Mouse (Mus musculus) spleen, postnatal 0 days (tissue): ENCODE results near the gene Tas2r129. TPM values are rescaled to one million over a fixed set of nuclear protein-coding genes. Genes with fewer than 3 reads are reported as not detected.

Experiments
- polyA plus RNA-seq: library from polyadenylated mRNA; unstranded; fragments of >200 nt; fragmentation: Nextera tagmentation; extraction: Ambion mirVana; gene quantifications from 2 replicates; pipeline ENCODE4 v1.2.1, GENCODE M21; 2015

Tas2r129 gene
- polyA plus RNA-seq = not detected in 2 replicates

GRCm38 (mm10) chr6:132950802-132951201 lies at the start of gene Tas2r129:
TSS of gene Tas2r129 (plus strand) at chr6:132951102.

DNA sequence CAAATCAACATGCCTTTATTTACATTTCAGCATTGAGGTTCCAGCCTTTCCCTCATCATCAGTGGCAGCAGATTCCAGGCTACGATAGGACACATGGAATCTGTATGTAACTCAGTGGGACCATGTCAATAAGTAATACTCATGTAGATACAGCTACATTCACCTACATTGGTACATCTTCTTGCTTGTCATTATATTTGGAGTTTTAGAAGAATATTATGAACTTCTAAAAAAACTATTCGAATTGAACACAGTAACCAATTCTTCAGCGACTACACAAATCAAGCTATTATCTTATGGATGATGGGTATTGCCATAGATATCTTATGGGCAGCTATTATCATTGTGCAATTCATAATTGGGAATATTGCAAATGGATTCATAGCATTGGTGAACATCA lies 41.6 kb upstream of the Tas2r129 start, which contains the start of gene Tas2r125:
Gene Tas2r125 (plus strand): TSS at position 301 of the 400 bp plus-strand sequence.

DNA sequence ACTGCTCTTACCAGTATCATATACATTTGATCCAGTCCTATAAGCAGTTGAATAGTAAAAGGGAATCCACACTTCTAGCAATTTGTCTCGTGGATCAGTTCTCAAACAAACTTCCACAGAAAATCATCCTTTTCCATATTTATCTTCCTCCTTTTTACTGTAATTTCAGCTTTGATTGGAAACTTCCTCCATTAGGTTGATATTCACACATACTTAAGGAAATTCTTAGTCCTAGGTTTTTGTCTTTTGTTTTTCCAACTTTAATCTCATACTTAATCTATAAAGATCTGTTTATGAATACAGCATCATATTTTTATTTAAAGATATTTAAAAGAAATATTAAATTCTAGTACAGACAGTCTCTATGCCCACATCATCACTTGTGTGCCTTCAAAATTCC lies 6.9 kb downstream of the Tas2r129 start, which contains the start of gene Tas2r131:
Gene Tas2r131 (minus strand): TSS at position 101 of the 400 bp plus-strand sequence.

DNA sequence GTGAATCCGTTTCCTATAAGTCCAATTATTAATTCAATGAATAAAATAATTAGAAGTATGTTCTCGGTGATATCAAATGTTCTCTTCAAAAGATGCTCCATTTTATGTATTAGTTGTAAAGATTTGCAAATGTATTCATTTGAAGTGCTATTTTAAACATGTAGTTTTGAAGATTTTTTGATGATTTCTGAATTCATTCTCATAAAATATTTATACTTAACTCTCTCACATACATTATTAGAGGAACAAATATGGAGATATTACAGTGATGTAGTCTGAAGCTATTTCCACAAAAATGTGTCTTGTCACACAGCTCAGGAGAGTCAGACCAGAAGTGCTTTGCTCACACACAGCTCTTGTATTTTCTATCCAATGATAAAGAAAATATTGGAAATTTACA lies 30.0 kb downstream of the Tas2r129 start, which contains the start of gene Tas2r109:
Gene Tas2r109 (minus strand): TSS at position 101 of the 400 bp plus-strand sequence.

Other genes starting within 250 kb of the Tas2r129 start
- not detected in 2 replicates for gene Tas2r122, start 239.2 kb upstream of the Tas2r129 start, polyA plus RNA-seq
- gene Tas2r115, start 213.1 kb upstream of the Tas2r129 start, polyA plus RNA-seq = not detected in 2 replicates
- gene Tas2r124, start 196.4 kb upstream of the Tas2r129 start, polyA plus RNA-seq = not detected in 2 replicates
- gene Tas2r102, start 189.0 kb upstream of the Tas2r129 start, polyA plus RNA-seq = not detected in 2 replicates
- gene Tas2r136, start 172.9 kb upstream of the Tas2r129 start, polyA plus RNA-seq = not detected in 2 replicates
- not detected in 2 replicates for gene Tas2r117, start 148.3 kb upstream of the Tas2r129 start, polyA plus RNA-seq
- gene Tas2r123, start 104.0 kb upstream of the Tas2r129 start, polyA plus RNA-seq = not detected in 2 replicates
- gene Tas2r116, start 95.7 kb upstream of the Tas2r129 start, polyA plus RNA-seq = not detected in 2 replicates
- gene Tas2r110, start 83.1 kb upstream of the Tas2r129 start, polyA plus RNA-seq = not detected in 2 replicates
- not detected in 2 replicates for gene Tas2r113, start 58.1 kb upstream of the Tas2r129 start, polyA plus RNA-seq
- not detected in 2 replicates for gene Tas2r125, start 41.5 kb upstream of the Tas2r129 start, polyA plus RNA-seq
- not detected in 2 replicates for gene Tas2r131, start 6.8 kb downstream of the Tas2r129 start, polyA plus RNA-seq
- gene Tas2r109, start 29.9 kb downstream of the Tas2r129 start, polyA plus RNA-seq = not detected in 2 replicates
- not detected in 2 replicates for gene Tas2r103, start 86.0 kb downstream of the Tas2r129 start, polyA plus RNA-seq
- gene Tas2r140, start 104.7 kb downstream of the Tas2r129 start, polyA plus RNA-seq = not detected in 2 replicates
- 32.3 and 38.9 TPM in 2 replicates for gene Smim10l1, start 153.8 kb downstream of the Tas2r129 start, polyA plus RNA-seq